Mouse (Mus musculus) hindbrain, embryonic 14.5 days (tissue): ENCODE data around the gene Spin2f. TPM values are rescaled to one million over a fixed set of nuclear protein-coding genes. Genes with fewer than 3 reads are reported as not detected.
"Not testable (repeated sequence)": the region's sequence is repeated elsewhere in the genome, so short reads cannot be mapped to it uniquely, and the experiment has no call there.

Source experiments
- ATAC-seq: fragments of 200-750 bp; cut with Nextera tagmentation; 2 replicates; pipeline ENCODE4 v1.8.0; 2017; ENCODE audit warnings: moderate number of reproducible peaks, mild to moderate bottlenecking, moderate TSS enrichment, moderate library complexity; ENCODE audit not compliant: low FRiP score
- DNase-seq: peaks from one replicate; pipeline ENCODE4 v3.0.0-alpha.2; 2015; ENCODE audit warnings: low spot score
- H3K27ac ChIP-seq: fragments of 300-500 bp; sonication (generic); 2 replicates; pipeline ENCODE4 v1.5.1; 2014; ENCODE audit warnings: mild to moderate bottlenecking, moderate library complexity
- H3K27me3 ChIP-seq: fragments of 300-500 bp; sonication (generic); 2 replicates; pipeline ENCODE4 v1.6.1; 2014; ENCODE audit warnings: mild to moderate bottlenecking, low read length, mixed read lengths; ENCODE audit not compliant: control insufficient read depth, insufficient read depth
- H3K36me3 ChIP-seq: fragments of 300-500 bp; sonication (generic); replicated peaks from 2 replicates; pipeline ENCODE4 v1.6.1; 2014; ENCODE audit not compliant: control insufficient read depth, insufficient read depth
- H3K4me1 ChIP-seq: fragments of 300-500 bp; sonication (generic); replicated peaks from 2 replicates; pipeline ENCODE4 v1.6.1; 2014; ENCODE audit warnings: antibody characterized with exemption, low read length, mixed read lengths; ENCODE audit not compliant: control insufficient read depth, insufficient read depth
- H3K4me2 ChIP-seq: fragments of 300-500 bp; sonication (generic); replicated peaks from 2 replicates; pipeline ENCODE4 v1.6.1; 2014; ENCODE audit warnings: mild to moderate bottlenecking, moderate library complexity
- H3K4me3 ChIP-seq: fragments of 300-500 bp; sonication (generic); replicated peaks from 2 replicates; pipeline ENCODE4 v1.5.1; 2014; ENCODE audit warnings: mild to moderate bottlenecking, low read length
- H3K9ac ChIP-seq: fragments of 300-500 bp; sonication (generic); 2 replicates; pipeline ENCODE4 v1.6.1; 2014
- H3K9me3 ChIP-seq: fragments of 300-500 bp; sonication (generic); 2 replicates; pipeline ENCODE4 v1.6.1; 2016; ENCODE audit warnings: low read length; ENCODE audit not compliant: control insufficient read depth
- WGBS: fragments of 180-500 bp; shearing (Covaris S2); extraction: QIAGEN DNeasy Blood & Tissue Kit; methylation state at CpG from one replicate; pipeline ENCODE4 v1.1.7; 2014; 5-methylcytosine and 5-hydroxymethylcytosine counted together
- polyA plus RNA-seq: library from polyadenylated mRNA; unstranded; fragments of >200 nt; fragmentation: Nextera tagmentation; extraction: Ambion mirVana; gene quantifications from 2 replicates; pipeline ENCODE4 v1.2.1, GENCODE M21; 2014

The Spin2f gene
- not detected in 2 replicates for polyA plus RNA-seq

- H3K27me3 ChIP-seq, H3K4me1 ChIP-seq, DNase-seq, H3K9me3 ChIP-seq, ATAC-seq, H3K9ac ChIP-seq, H3K4me2 ChIP-seq, H3K4me3 ChIP-seq, H3K36me3 ChIP-seq, H3K27ac ChIP-seq: not testable (repeated sequence)
- WGBS = 18% methylated on average over 1 of the region's 6 CpGs
Observed at GRCm38 (mm10) chrX:31253594-31253993, at the start of gene Spin2f. Spin2f (plus strand) TSS chrX:31253894.

- not testable (repeated sequence) for ATAC-seq, H3K27ac ChIP-seq, H3K27me3 ChIP-seq, H3K9ac ChIP-seq, H3K4me2 ChIP-seq, H3K4me3 ChIP-seq, DNase-seq, H3K4me1 ChIP-seq, H3K36me3 ChIP-seq
- WGBS = 89% methylated on average over 7 of the region's 7 CpGs
- peaks cover 11% of the 10 kb centered on the region for H3K9me3 ChIP-seq
Observed at GRCm38 (mm10) chrX:31212136-31212535, 41.6 kb upstream of the Spin2f start.

GRCm38 (mm10) chrX:31223536-31223935, 30.2 kb upstream of the Spin2f start:
- not testable (repeated sequence) for H3K4me2 ChIP-seq, H3K4me3 ChIP-seq, ATAC-seq, H3K36me3 ChIP-seq, H3K27me3 ChIP-seq, H3K9ac ChIP-seq, DNase-seq, H3K4me1 ChIP-seq, H3K27ac ChIP-seq
- 83% methylated on average over 9 of the region's 9 CpGs for WGBS
- H3K9me3 ChIP-seq = peaks cover 42% of the 10 kb centered on the region

GRCm38 (mm10) chrX:31235088-31235487, 18.6 kb upstream of the Spin2f start:
- not testable (repeated sequence) for H3K4me3 ChIP-seq, H3K9ac ChIP-seq, H3K27ac ChIP-seq, ATAC-seq, H3K4me2 ChIP-seq, H3K27me3 ChIP-seq, H3K36me3 ChIP-seq, DNase-seq, H3K4me1 ChIP-seq
- H3K9me3 ChIP-seq = peaks cover 41% of the 10 kb centered on the region
- WGBS = 68% methylated on average over 4 of the region's 4 CpGs

GRCm38 (mm10) chrX:31241754-31242153, 11.9 kb upstream of the Spin2f start:
- H3K36me3 ChIP-seq, ATAC-seq, H3K4me3 ChIP-seq, H3K27ac ChIP-seq, H3K4me1 ChIP-seq, H3K9ac ChIP-seq, H3K4me2 ChIP-seq, DNase-seq, H3K27me3 ChIP-seq: not testable (repeated sequence)
- WGBS = 79% methylated on average over 3 of the region's 3 CpGs
- peaks cover 15% of the 10 kb centered on the region; the same call in 1 of the 2 replicates for H3K9me3 ChIP-seq

Other genes with a start within 250 kb of the Spin2f start
- not detected in 2 replicates for gene Btbd35f29, start 136.2 kb upstream of the Spin2f start, polyA plus RNA-seq
- gene Btbd35f26, start 82.6 kb downstream of the Spin2f start, polyA plus RNA-seq = not detected in 2 replicates
- gene Btbd35f19, start 130.0 kb downstream of the Spin2f start, polyA plus RNA-seq = not detected in 2 replicates